Mouse (Mus musculus) small intestine, adult 2 months (tissue): ENCODE measurements around the gene Fam120c. TPM values are rescaled to one million over a fixed set of nuclear protein-coding genes. Genes with fewer than 3 reads are reported as not detected.

Source experiments
- H3K27ac ChIP-seq: fragments of 200-500 bp; 2 replicates; pipeline ENCODE4 v1.5.1; 2012; ENCODE audit warnings: low read depth, low read length, control low read depth, inconsistent platforms; ENCODE audit not compliant: insufficient read depth
- H3K27me3 ChIP-seq: fragments of 200-500 bp; 2 replicates; pipeline ENCODE4 v1.6.1; 2012; ENCODE audit warnings: mild to moderate bottlenecking, moderate library complexity, low read length, inconsistent platforms; ENCODE audit not compliant: control insufficient read depth, insufficient read depth
- H3K36me3 ChIP-seq: fragments of 200-500 bp; 2 replicates; pipeline ENCODE4 v1.6.1; 2012; ENCODE audit warnings: mild to moderate bottlenecking, low read length, control low read depth, inconsistent platforms; ENCODE audit not compliant: control insufficient read depth, insufficient read depth
- H3K4me1 ChIP-seq: fragments of 200-500 bp; 2 replicates; pipeline ENCODE4 v1.6.1; 2012; ENCODE audit warnings: low read length, inconsistent platforms, mixed read lengths; ENCODE audit not compliant: control insufficient read depth, insufficient read depth, insufficient read length
- H3K4me3 ChIP-seq: fragments of 200-500 bp; 2 replicates; pipeline ENCODE4 v1.5.1; 2012; ENCODE audit warnings: low read depth, mild to moderate bottlenecking, control low read depth, inconsistent platforms, low read length, moderate library complexity
- CTCF ChIP-seq: fragments of 200-500 bp; IDR thresholded peaks from 2 replicates; pipeline ENCODE4 v1.5.1; 2012; ENCODE audit warnings: low read depth, mild to moderate bottlenecking, control low read depth, inconsistent platforms, low read length, moderate library complexity, mixed read lengths; ENCODE audit not compliant: insufficient replicate concordance, insufficient read length; ENCODE audit errors: extremely low read depth
- POLR2A ChIP-seq: fragments of 200-500 bp; IDR thresholded peaks from 2 replicates; pipeline ENCODE4 v1.6.1; 2012; ENCODE audit warnings: low read depth, mild to moderate bottlenecking, control low read depth, inconsistent platforms, low read length, moderate library complexity
- WGBS: fragments of 180-500 bp; shearing (Covaris S2); methylation state at CpG from one replicate; pipeline ENCODE4 v1.1.7; 2018; 5-methylcytosine and 5-hydroxymethylcytosine counted together
- polyA plus RNA-seq: library from polyadenylated mRNA; depleted of rRNA; stranded (reverse); fragments of >200 nt; gene quantifications from 2 replicates; pipeline ENCODE4 v1.2.3, GENCODE M21; 2012

The Fam120c gene
- polyA plus RNA-seq, 1 experiment = 1.6 TPM

- no peak for TF ChIP-seq POLR2A
- TF ChIP-seq CTCF = no peak
- Histone ChIP-seq H3K4me1 (no peaks in the 10 kb centered on the region), H3K4me3 (no peak overlapping the region), H3K27me3 (no peaks in the 10 kb centered on the region), H3K27ac (no peak overlapping the region), H3K36me3 (no peaks in the 10 kb centered on the region)
- WGBS = 79% methylated on average over 1 of the region's 1 CpGs
Observed at GRCm38 (mm10) chrX:151496596-151496995, 152.6 kb downstream of the Fam120c start.

- H3K4me1 ChIP-seq = no peaks in the 10 kb centered on the region
- no peak overlapping the region for H3K27ac ChIP-seq
- no peaks in the 10 kb centered on the region for H3K27me3 ChIP-seq
- TF ChIP-seq CTCF (no peak), POLR2A (no peak)
- H3K4me3 ChIP-seq = no peak overlapping the region
- no peaks in the 10 kb centered on the region for H3K36me3 ChIP-seq
Observed at GRCm38 (mm10) chrX:151508536-151508935, 164.6 kb downstream of the Fam120c start.

GRCm38 (mm10) chrX:151509906-151510305, 165.9 kb downstream of the Fam120c start:
- Histone ChIP-seq H3K4me3 (no peak overlapping the region), H3K27me3 (no peaks in the 10 kb centered on the region), H3K27ac (no peak overlapping the region), H3K36me3 (no peaks in the 10 kb centered on the region), H3K4me1 (no peaks in the 10 kb centered on the region)
- WGBS = 83% methylated on average over 1 of the region's 1 CpGs
- TF ChIP-seq CTCF = no peak
- TF ChIP-seq POLR2A = no peak

- WGBS = 71% methylated on average over 3 of the region's 3 CpGs
- no peaks in the 10 kb centered on the region for H3K4me1 ChIP-seq
Observed at GRCm38 (mm10) chrX:151513066-151513465, 169.1 kb downstream of the Fam120c start.

GRCm38 (mm10) chrX:151513694-151514093, 169.7 kb downstream of the Fam120c start:
- no peaks in the 10 kb centered on the region for H3K4me1 ChIP-seq
- H3K4me3 ChIP-seq = no peak overlapping the region
- H3K27me3 ChIP-seq = no peaks in the 10 kb centered on the region
- no peaks in the 10 kb centered on the region for H3K36me3 ChIP-seq
- WGBS = 80% methylated on average over 2 of the region's 2 CpGs
- no peak overlapping the region for H3K27ac ChIP-seq
- TF ChIP-seq POLR2A (no peak), CTCF (no peak)

More at GRCm38 (mm10) chrX:151513066-151513465, 169.1 kb downstream of the Fam120c start:
- H3K27ac ChIP-seq = no peak overlapping the region
- no peaks in the 10 kb centered on the region for H3K27me3 ChIP-seq
- H3K4me3 ChIP-seq = no peak overlapping the region
- no peaks in the 10 kb centered on the region for H3K36me3 ChIP-seq
- TF ChIP-seq POLR2A (no peak), CTCF (no peak)

GRCm38 (mm10) chrX:151518181-151518580, 174.2 kb downstream of the Fam120c start:
- no peak overlapping the region for H3K4me3 ChIP-seq
- H3K4me1 ChIP-seq = peaks cover 4% of the 10 kb centered on the region; the same call in 1 of the 2 replicates
- H3K27ac ChIP-seq = no peak overlapping the region
- WGBS = 28% methylated on average over 1 of the region's 1 CpGs
- no peaks in the 10 kb centered on the region for H3K36me3 ChIP-seq
- TF ChIP-seq CTCF (no peak), POLR2A (no peak)
- no peaks in the 10 kb centered on the region for H3K27me3 ChIP-seq

GRCm38 (mm10) chrX:151520127-151520457, 176.1 kb downstream of the Fam120c start:
- WGBS = 13% methylated on average over 17 of the region's 17 CpGs

More at GRCm38 (mm10) chrX:151520127-151520457, 176.1 kb downstream of the Fam120c start:
- TF ChIP-seq CTCF = no peak
- TF ChIP-seq POLR2A = no peak
- Histone ChIP-seq H3K36me3 (peaks cover 2% of the 10 kb centered on the region; the same call in 1 of the 2 replicates), H3K4me3 (peak overlapping the region; percentile 94), H3K4me1 (peaks cover 4% of the 10 kb centered on the region; the same call in 1 of the 2 replicates), H3K27me3 (no peaks in the 10 kb centered on the region), H3K27ac (peak overlapping the region; percentile 86)
